Mouse (Mus musculus) frontal cortex, postnatal 14 days (tissue): ENCODE data around the gene Qdpr.

ENCODE experiments used
- DNase-seq, 2 experiments: peaks; one replicate each; pipeline ENCODE4 v3.0.0; 2022; ENCODE audit warnings: low spot score in 2 of 2

The Qdpr gene

GRCm38 (mm10) chr5:45449831-45450716 lies at the start of gene Qdpr:
Gene Qdpr, minus strand, starts transcription at chr5:45450236.
- DNase-seq = peak; percentile 91 to 96

GRCm38 (mm10) chr5:45497564-45497963 lies 47.5 kb upstream of the Qdpr start:
- DNase-seq = no peak

- DNase-seq = no peak
Observed at GRCm38 (mm10) chr5:45496930-45497550, 47.0 kb upstream of the Qdpr start.

DNA sequence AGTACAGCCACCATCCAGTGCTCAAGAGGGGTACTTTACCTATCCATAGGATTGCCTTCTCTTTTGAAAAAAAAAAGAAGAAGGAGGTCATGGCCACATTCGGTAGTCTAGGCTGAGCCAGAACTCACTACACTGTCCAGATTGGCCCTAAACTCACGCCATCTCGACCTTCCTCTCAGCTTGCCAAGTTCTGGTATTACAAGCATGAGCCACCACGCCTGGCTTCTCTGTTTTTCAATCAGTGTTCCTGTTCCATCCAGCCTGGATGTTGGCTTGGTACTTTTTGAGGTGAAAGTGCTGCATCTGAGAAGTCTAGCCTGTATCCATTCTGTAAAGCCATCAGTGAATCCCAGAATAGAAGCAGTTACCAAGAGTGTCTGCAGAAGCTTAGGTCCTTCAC lies 46.4 kb upstream of the Qdpr start:
- DNase-seq = no peak

- no peak for DNase-seq
Observed at GRCm38 (mm10) chr5:45496042-45496441, 46.0 kb upstream of the Qdpr start.

- DNase-seq = no peak
Observed at GRCm38 (mm10) chr5:45495429-45495975, 45.5 kb upstream of the Qdpr start.

- DNase-seq = no peak
Observed at GRCm38 (mm10) chr5:45494093-45494755, 44.2 kb upstream of the Qdpr start.

DNA sequence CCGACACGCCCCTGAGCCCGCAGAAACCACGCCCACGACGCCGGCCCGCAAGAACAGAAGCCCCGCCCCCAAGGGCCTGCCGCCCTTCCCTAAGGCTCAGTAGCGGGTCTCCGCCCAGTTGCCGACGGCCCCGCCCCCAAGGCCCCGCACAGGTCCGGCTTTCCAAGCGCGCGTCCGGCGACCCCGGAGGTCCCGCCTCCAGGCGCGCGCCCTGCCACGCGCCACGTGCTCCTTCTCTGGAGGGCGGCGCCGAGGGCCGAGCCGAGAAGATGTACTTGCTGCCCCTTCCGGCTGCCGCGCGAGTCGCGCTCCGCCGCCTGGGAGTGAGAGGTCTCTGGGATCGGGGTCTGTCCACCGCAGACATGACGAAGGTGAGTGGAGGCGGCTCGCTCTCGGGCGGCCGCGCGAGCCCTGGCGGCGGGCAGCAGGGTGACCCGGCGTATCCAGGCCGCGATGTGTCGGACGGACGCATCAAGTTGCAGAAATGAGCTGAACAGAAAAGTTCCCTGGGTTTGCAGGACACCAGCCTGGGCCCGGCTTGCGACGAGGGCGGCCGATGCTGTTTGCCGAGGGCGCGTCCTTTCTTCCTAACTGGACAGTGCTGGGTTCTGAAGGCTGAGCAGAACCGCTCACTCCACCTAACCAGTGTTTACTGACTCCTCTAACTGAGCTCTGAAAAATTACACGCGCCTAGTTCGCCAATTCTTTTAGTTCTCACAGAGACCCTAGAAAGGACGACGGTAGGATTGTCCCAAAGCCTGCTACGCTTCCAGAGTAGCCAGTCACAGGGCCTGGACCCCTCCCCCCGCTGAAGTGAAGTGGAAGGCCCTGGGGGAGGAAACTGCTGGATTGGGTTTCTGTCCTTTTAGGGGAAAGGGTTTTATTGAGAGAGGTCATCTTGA lies 43.4 kb upstream of the Qdpr start, which contains the start of gene Lap3:
TSS of gene Lap3 (plus strand) at position 184 of the 902 bp plus-strand sequence.
- DNase-seq = peak; percentile 93 to 96

DNA sequence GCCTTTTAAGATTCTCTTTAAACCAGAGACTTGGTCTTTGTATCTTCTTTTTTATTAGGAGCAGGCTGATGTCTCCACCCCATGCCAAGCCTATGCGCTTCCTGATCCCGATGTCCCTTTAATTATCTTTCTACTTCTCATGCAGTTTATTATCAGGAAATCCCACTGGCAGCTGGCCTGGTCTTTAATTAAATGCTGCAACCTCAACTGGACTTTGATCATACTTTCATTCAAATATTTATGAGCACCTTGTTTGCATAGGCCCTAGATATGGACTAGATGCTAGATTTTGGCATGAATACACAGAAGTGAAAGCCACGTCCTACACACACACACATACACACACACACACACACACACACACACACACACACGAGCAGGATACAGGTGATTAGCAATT lies 41.7 kb upstream of the Qdpr start:
- DNase-seq = no peak

DNA sequence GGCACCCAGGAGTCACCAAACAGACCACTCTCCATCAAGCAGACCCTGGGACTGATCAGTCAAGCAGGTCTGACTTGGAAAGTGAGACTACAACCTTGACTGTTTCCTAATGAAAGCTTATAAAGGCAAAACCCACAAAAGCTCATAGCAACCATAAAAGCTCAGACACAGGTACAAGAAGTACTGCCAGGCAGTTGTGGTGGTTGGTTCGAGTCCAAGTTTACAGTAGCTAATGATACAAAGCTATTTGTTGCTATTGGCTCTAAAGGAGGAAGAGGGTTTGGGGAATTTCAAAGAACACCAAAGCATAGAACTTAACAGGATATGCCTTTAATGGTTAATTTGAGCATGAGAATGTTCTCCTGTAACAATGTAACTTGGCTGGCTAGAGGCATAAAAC lies 33.6 kb upstream of the Qdpr start:
- no peak for DNase-seq

DNA sequence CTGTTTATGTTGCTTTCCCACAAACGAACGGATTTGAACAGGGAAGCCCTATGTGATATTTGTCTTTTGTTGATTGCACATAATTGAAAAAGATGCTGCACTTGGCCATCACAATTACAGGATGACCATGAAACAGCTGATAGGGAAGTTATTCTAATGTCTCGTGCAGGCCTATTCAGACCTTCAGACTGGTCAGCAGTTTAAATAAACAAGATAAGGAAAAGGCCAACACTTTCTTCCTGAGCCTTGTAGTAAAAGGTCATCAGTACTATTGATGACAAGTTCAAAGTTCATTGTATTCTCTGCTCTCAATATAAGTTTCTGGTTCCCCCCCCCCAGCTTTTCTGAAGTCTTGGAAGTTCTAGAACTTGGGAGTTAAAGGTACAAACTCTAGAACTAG lies 32.6 kb upstream of the Qdpr start:
- no peak for DNase-seq

- DNase-seq = no peak
Observed at GRCm38 (mm10) chr5:45481125-45481524, 31.1 kb upstream of the Qdpr start.

DNA sequence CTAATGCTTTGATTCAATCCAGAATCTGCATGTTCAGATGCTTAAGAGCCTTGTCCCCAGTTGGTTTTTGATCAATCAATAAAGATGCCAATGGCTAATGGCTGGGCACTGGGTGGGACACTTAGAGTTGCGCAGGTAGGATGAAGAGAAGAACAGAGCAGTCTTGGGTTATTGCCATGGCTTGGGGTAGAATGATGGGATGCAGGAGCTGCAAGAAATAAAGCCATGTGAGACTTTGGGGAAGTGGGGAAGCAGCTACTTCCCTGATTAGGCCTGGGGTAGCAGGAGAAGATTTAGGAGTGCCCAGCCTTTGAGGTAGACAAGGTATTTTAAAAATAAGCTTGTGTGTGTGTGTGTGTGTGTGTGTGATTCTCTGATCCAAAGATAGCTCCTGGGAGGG lies 30.0 kb upstream of the Qdpr start:
- no peak for DNase-seq

- no peak for DNase-seq
Observed at GRCm38 (mm10) chr5:45477601-45478000, 27.6 kb upstream of the Qdpr start.

- no peak for DNase-seq
Observed at GRCm38 (mm10) chr5:45476288-45476687, 26.3 kb upstream of the Qdpr start.

DNA sequence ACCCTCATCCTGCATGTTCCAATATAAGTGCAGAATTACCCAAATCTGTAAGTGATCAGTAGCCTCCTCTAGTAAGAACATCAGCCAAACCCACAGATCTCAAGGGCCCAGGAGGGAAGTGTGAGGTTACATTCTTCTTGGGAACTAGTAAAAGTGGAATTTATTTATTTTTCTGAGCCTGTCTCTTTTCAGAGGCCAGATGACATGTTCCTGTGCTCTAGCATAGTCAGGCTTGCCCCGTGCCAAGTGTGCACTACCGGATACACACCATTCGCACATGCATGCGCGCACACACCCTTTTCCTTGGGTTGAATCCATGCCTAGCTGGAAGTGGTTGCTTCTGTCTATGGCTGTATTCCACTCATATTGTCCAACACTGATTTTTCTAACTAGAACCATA lies 25.7 kb upstream of the Qdpr start:
- DNase-seq = no peak

DNA sequence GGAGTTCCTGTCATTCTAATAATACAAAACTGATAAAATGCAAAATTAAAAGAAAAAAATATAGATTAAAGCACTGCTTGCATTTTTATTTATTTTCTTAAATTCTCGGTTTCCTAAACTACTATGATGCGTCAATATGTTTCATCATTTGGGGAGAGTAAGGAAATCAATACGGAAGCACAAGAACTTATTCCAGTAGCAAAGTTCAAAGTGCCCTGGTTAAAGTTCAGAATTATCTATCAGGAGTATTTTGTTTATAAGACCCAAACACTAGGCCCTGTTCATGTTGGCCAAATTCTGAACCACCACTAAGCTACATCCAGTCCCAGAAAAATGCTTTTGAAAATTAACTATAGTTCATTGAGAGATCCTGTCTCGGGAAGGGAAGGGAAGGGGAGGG lies 24.7 kb upstream of the Qdpr start:
- DNase-seq = no peak

GRCm38 (mm10) chr5:45474215-45474614 lies 24.2 kb upstream of the Qdpr start:
- DNase-seq = peak in 1 of 2 experiments; percentile 48

DNA sequence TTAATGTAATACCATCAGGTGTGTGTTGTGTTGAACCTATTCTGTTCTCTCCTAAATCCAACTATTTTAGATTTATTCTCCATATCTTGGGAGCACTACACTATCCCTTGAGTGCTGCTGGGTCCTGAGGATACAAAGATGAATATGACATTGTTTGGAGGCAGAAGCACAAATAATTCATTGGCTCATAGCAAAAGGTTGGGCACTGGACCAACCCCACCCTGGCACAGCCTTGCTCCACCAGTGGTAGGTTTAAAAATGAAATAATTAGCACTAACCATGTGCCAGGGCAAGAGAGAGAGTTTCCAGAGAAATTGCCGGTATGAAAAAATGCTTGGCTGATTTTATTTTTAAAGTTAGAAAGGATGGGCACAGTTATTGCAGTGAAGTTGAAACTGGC lies 23.5 kb upstream of the Qdpr start:
- DNase-seq = no peak

DNA sequence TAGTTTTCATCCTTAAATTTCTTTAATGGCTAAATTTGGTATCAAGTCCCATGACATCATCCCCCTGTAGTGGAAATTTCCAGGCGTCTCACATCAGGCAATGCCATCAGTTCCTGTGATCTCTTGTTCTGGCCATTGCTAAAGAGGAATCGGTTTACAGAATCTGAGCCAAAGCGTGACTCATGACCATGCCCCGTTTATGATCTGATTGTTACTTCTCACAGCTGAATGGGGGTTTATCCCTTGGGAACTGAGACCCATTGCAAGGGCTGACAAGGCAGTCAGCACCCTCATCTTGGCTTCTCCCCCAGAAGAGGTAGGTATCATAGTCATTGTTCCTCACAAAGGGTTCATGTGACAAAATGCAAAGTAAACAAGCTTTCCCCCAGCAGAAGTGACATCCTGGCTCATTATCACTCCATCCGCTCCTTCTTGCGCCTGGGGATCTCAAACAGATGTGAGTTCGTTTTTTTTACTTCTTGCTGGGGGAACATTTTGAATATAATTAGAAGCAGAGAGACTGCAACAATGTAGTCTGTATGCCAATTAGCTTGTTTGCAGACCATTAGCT lies 22.9 kb upstream of the Qdpr start:
- no peak for DNase-seq

DNA sequence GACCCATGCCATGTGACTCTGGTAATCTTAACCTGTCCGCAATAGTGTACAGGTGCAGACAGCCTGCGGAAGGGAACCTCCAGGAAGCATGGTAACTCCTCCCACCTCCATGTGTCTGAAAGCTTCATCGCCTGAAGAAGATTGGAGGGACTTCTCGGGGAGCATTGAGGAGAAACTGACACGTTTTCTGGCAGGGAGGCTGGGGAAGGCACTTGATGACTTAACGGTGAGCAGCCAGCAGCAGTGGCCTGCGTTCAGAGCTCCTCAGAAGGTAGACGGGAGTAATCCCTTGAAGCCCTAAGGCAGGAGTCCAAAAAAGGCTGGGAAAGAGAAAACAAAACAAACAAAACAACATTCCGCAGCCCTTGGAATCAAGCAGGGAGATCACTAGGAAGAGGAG lies 4.4 kb upstream of the Qdpr start:
- no peak for DNase-seq
